Mouse (Mus musculus) urinary bladder, postnatal 25 days (tissue): Measurements from ENCODE around the gene Mrpl12.

Source experiments
- DNase-seq: peaks from one replicate; pipeline ENCODE4 v3.0.0; 2022; ENCODE audit warnings: low spot score

The Mrpl12 gene

GRCm38 (mm10) chr11:120484265-120484981 lies at the start of gene Mrpl12:
Mrpl12 (plus strand) TSS chr11:120484613.
- peak; percentile 81 for DNase-seq

- peak; percentile 90 for DNase-seq
These were observed 47.1 kb upstream of the Mrpl12 start, which contains the start of gene Nploc4 for GRCm38 (mm10) chr11:120437152-120437856. Nploc4 (minus strand) TSS chr11:120437708.

GRCm38 (mm10) chr11:120437857-120438385 lies 46.5 kb upstream of the Mrpl12 start:
- no peak for DNase-seq

GRCm38 (mm10) chr11:120442344-120442743 lies 42.1 kb upstream of the Mrpl12 start, which contains the start of gene Tspan10:
Tspan10 (plus strand) TSS chr11:120442644.
- no peak for DNase-seq

- no peak for DNase-seq
These were observed 41.6 kb upstream of the Mrpl12 start for GRCm38 (mm10) chr11:120442765-120443280.

- no peak for DNase-seq
These were observed 40.3 kb upstream of the Mrpl12 start for GRCm38 (mm10) chr11:120444106-120444505.

- no peak for DNase-seq
These were observed 38.9 kb upstream of the Mrpl12 start for GRCm38 (mm10) chr11:120445475-120445874.

- DNase-seq = no peak
These were observed 37.2 kb upstream of the Mrpl12 start for GRCm38 (mm10) chr11:120447179-120447578.

GRCm38 (mm10) chr11:120452246-120452645 lies 32.2 kb upstream of the Mrpl12 start:
- DNase-seq = no peak

- DNase-seq = no peak
These were observed 31.1 kb upstream of the Mrpl12 start, which contains the start of gene Pde6g for GRCm38 (mm10) chr11:120453306-120453705. Pde6g (minus strand) TSS chr11:120453500.

- DNase-seq = no peak
These were observed 29.4 kb upstream of the Mrpl12 start for GRCm38 (mm10) chr11:120454965-120455364.

GRCm38 (mm10) chr11:120455413-120455812 lies 29.0 kb upstream of the Mrpl12 start:
- no peak for DNase-seq

GRCm38 (mm10) chr11:120457370-120457769 lies 27.0 kb upstream of the Mrpl12 start:
- DNase-seq = no peak

- DNase-seq = peak; percentile 65
These were observed 26.4 kb upstream of the Mrpl12 start, which contains the start of the genes Oxld1 and Ccdc137 for GRCm38 (mm10) chr11:120457772-120458751. Oxld1 (minus strand) TSS chr11:120458068. Ccdc137 (plus strand) TSS chr11:120458115.

GRCm38 (mm10) chr11:120458847-120459597 lies 25.4 kb upstream of the Mrpl12 start:
- DNase-seq = no peak

- no peak for DNase-seq
These were observed 20.9 kb upstream of the Mrpl12 start for GRCm38 (mm10) chr11:120463536-120463935.

- DNase-seq = no peak
These were observed 20.0 kb upstream of the Mrpl12 start for GRCm38 (mm10) chr11:120464365-120464764.

- DNase-seq = no peak
These were observed 18.9 kb upstream of the Mrpl12 start for GRCm38 (mm10) chr11:120465521-120465920.

GRCm38 (mm10) chr11:120467051-120467735 lies 17.2 kb upstream of the Mrpl12 start, which contains the start of gene Arl16:
Arl16 (minus strand) TSS chr11:120467607.
- peak; percentile 84 for DNase-seq

- DNase-seq = no peak
These were observed 16.7 kb upstream of the Mrpl12 start for GRCm38 (mm10) chr11:120467736-120468092.
